Mouse (Mus musculus) lung, postnatal 0 days (tissue): ENCODE results near the gene Rnase11.

ENCODE experiments used
- CTCF ChIP-seq: IDR thresholded peaks from 2 replicates; pipeline ENCODE4 v1.5.1; 2016; ENCODE audit warnings: antibody characterized with exemption, mild to moderate bottlenecking
- EP300 ChIP-seq: IDR thresholded peaks from 2 replicates; pipeline ENCODE4 v1.6.1; 2016; ENCODE audit warnings: antibody characterized with exemption, mild to moderate bottlenecking, control low read depth

DNA sequence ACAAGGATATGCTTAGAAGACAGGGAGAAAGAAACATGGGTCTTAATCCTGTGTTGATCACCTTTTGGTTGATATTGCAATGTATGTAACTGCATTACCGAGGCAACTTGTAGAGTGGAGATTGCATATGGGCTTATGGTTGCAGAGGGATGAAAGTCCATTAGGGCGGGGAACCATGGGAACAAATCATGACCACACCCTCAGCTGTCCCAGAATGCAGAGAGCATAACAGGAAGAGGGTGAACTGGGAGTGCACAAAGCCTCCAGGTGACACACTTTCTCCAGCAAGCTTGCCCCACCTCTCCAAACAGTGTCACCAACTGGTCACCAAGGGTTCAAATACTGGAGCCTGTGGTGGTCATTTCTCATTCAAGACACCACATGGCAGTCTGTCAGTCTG is 31.1 kb upstream of the Rnase11 start:
- TF ChIP-seq CTCF, result no peak
- TF ChIP-seq EP300, result no peak
